Mouse (Mus musculus) liver, adult (tissue): ENCODE measurements around the gene Larp7.

Experiments
- GATA4 ChIP-seq: IDR thresholded peaks from 2 replicates; pipeline ENCODE4 v1.6.1; 2014; ENCODE audit warnings: mild to moderate bottlenecking, low read length; ENCODE audit not compliant: insufficient replicate concordance

The Larp7 gene

DNA sequence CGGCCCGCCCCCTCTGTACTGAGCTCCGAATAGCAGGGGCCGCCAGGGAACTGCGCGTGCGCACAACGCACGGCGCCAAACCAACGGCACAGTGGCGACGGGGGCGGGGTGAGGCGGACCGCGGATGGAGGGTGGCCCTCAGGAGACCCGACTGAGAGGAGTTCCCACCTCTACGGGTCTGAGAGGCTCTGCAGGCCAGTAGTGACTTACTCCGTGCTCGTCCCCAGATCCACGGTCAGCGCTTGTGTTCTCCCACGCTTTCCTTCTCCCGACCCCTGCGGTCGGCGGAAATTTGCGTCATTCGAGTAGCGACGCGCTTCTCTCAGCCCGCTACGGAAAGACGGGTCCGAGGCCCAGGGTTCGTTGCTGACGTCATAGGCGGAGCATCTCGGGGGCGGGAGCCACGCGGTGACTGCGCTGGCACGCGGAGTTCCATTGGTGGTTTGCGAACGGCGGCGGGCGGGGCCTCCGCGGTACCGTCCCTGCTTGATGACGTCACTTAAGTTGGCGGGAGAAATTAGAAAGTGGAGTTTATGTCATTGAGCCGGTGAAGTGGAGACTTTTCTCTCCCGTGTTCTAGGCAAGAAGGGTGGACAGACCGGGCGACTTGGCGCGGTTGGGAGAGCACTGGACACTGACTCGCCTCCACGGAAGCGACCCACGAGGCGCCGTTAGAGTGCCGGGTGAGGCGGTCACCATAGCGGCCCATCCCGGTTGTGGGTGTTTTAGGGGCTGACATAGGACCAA lies at the start of gene Larp7, which contains the start of gene Zgrf1:
Gene Larp7 (minus strand): TSS at position 377 of the 747 bp plus-strand sequence.
Gene Zgrf1 (plus strand): TSS at position 517 of the 747 bp plus-strand sequence.
- TF ChIP-seq GATA4 = no peak

DNA sequence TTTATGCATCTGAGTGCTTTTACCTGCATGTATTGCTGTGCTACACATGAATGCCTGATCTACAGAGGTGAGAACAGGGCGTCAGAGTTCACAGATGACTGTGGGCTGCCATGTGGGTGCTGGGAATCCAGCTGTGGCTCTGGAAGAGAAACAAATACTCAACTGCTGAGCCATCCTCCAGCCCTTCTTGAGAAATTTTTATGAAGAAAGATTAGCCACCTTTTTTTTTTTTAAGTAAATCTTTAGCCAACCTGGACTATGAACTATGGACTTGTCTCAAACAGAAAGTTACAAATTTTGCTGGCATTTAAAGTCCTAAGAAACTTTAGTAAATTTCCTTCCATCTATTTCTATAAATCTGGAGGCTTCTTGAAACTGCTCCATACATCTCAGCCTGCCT lies 44.0 kb upstream of the Larp7 start:
- no peak for TF ChIP-seq GATA4

GRCm38 (mm10) chr3:127572557-127572956 lies 19.4 kb upstream of the Larp7 start:
- no peak for TF ChIP-seq GATA4

DNA sequence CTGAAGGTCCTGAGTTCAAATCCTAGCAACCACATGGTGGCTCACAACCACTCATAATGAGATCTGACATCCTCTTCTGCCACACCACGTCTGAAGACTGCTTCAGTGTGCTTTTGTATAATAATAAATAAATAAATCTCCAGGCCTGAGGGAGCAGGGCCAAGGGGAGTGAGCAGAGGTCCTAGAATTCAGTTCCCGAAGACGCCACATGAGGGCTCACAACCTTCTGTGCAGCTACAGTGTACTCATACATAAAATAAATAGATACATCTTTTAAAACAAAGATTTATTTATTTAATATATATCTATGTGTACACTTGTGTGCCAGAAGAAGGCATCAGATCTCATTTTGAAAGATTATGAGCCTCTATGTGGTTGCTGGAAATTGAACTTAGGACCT lies 12.0 kb upstream of the Larp7 start:
- no peak for TF ChIP-seq GATA4

- TF ChIP-seq GATA4 = no peak
Measured at GRCm38 (mm10) chr3:127562974-127563373, 9.8 kb upstream of the Larp7 start.

DNA sequence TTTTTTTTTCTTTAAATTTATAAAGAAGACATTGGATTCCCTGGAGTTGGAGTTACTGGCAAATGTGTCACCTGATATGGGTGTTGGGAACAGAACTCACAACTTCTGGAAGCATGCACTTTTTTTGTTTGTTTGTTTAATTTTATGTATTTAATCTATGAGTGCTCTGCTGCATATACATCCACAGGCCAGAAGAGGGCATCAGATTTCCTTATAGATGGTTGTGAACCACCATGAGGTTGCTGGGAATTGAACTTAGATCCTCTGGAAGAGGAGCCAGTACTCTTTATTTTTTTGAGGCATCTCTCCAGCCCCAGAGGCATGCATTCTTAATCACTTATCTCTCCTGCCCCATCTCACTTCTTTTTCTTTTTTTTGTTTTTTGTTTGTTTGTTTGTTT lies 5.1 kb upstream of the Larp7 start:
- no peak for TF ChIP-seq GATA4

DNA sequence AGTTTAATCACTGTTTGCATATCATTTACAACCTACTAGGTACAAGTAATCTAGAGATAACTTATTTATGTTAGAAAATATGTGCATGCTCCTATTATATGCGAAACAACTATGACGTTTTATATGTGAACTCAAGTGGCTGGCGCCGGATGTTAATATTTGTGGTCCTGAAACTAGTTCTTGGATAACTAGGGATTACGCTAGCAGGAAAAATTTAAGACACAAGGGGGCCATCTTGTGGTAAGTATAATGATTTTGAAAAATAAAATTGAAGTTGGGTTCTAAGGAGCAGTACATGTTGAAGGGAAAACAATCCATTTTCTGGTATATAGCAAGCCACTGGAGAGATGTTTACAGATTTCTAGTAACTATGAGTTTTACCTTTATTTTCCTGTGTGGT lies 1.6 kb upstream of the Larp7 start:
- no peak for TF ChIP-seq GATA4

- TF ChIP-seq GATA4 = no peak
Measured at GRCm38 (mm10) chr3:127553720-127554043, 533 bp upstream of the Larp7 start.

GRCm38 (mm10) chr3:127552434-127552972 lies 646 bp downstream of the Larp7 start:
- TF ChIP-seq GATA4 = no peak

- no peak for TF ChIP-seq GATA4
Measured at GRCm38 (mm10) chr3:127547882-127548281, 5.3 kb downstream of the Larp7 start.

DNA sequence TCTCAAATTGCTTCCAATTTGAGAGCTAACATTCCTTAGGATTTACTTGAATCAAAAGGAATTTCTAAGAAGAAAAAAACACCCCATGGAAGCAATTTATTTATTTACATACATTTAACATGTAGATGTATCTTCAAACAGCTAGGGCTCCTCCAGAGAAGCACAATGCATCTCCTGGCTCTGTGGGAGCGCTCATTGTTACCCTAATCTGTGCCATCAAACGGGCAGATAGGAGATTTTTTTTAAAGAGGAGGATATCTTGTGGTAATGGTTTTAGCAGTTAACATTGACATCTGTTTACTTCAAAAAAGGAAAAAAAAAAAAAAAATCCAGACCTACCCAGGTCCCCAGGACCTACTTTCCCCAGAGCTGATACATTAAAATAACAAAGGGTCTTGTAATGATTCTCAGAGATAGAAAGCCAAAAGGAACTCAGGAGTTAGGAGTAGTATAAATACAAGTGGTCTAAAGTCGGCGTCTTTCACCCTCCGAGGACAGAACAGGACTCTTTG lies 8.5 kb downstream of the Larp7 start:
- TF ChIP-seq GATA4 = no peak

DNA sequence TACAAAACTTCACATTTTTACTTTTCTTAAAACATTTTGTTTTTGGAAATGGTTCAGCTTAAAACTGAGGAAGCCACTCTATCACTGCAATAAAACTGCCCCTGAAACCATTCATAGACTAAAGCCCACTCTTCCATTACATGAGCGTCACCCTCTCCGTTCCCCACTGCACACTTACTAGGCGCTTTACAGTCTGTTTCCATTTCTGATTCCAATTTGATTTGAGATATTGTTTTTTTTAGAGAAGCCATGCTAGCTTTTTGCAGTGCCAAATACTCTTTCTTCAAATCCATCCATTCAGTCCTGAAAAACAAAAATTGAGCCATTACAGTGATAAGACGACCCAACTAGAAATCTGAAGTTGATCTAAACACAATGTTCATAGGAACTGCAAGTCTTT lies 9.2 kb downstream of the Larp7 start:
- TF ChIP-seq GATA4 = no peak

DNA sequence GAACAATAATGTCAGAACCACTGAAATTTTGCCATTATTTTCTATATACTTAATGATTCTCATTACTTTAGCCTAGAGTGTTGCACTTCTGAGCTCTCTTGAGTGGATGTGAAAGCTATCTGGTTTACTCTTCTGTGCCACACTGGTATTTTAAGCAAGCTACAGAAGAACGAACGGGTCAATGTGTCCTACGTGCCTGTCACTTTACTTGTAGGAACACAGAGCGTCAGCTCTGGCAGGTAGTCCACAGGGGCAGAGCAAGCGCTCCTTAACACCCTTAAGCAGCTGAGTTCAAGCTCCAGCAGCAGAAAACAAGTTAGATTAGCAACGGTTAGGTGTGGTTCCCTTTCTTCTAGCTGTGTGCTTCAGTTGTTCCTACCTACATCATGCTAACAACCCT lies 14.0 kb downstream of the Larp7 start:
- TF ChIP-seq GATA4 = no peak

DNA sequence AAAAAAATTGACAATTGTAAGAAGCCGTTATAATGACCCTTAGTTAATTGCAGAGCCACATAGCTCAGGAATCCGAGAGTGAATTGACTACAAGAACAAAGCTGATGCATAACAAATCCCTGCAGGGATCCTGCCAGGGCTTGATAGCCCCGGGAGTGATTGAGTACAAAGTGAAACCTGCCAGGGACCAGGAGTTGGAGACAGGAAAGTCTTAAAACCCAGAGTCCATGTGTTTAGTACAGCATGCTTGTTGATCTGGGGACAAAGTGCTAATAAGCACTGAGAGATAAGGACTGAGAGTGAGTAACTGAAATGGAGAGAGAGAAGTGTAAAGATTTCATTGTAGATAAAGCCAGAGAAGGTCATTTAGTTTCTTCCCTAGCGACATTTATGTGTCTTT lies 22.9 kb downstream of the Larp7 start:
- no peak for TF ChIP-seq GATA4

- TF ChIP-seq GATA4 = no peak
Measured at GRCm38 (mm10) chr3:127529824-127530223, 23.3 kb downstream of the Larp7 start.

GRCm38 (mm10) chr3:127529210-127529609 lies 23.9 kb downstream of the Larp7 start:
- TF ChIP-seq GATA4 = no peak
